Mouse (Mus musculus) heart, adult 2 months (tissue): Measurements from ENCODE around the gene BC049762. TPM values are rescaled to one million over a fixed set of nuclear protein-coding genes. Genes with fewer than 3 reads are reported as not detected.

Experiments
- DNase-seq, 2 experiments: peaks; one replicate each; pipeline ENCODE4 v3.0.0; 2021
- H3K27ac ChIP-seq: fragments of 200-600 bp; 2 replicates; pipeline ENCODE4 v1.8.1; 2022
- H3K27me3 ChIP-seq: fragments of 200-500 bp; 2 replicates; pipeline ENCODE4 v1.6.1; 2012; ENCODE audit warnings: mild to moderate bottlenecking, low read length, inconsistent platforms, mixed read lengths; ENCODE audit not compliant: control insufficient read depth, insufficient read depth
- H3K36me3 ChIP-seq: fragments of 200-500 bp; 2 replicates; pipeline ENCODE4 v1.6.1; 2012; ENCODE audit warnings: low read length, inconsistent platforms; ENCODE audit not compliant: control insufficient read depth, insufficient read depth
- H3K4me1 ChIP-seq: fragments of 200-500 bp; 2 replicates; pipeline ENCODE4 v1.6.1; 2011; ENCODE audit warnings: low read length; ENCODE audit not compliant: control insufficient read depth, insufficient read depth
- H3K4me3 ChIP-seq: fragments of 200-600 bp; 2 replicates; pipeline ENCODE4 v1.8.1; 2022
- H3K79me2 ChIP-seq: fragments of 200-500 bp; replicated peaks from 2 replicates; pipeline ENCODE4 v1.6.1; 2012; ENCODE audit warnings: mild to moderate bottlenecking, inconsistent platforms, low read length, moderate library complexity, mixed read lengths; ENCODE audit not compliant: control insufficient read depth, insufficient read depth
- H3K9ac ChIP-seq: fragments of 200-500 bp; 2 replicates; pipeline ENCODE4 v1.6.1; 2012; ENCODE audit warnings: low read depth, mild to moderate bottlenecking, control low read depth, inconsistent platforms, low read length, mixed read lengths
- CTCF ChIP-seq: fragments of 200-600 bp; IDR thresholded peaks from 2 replicates; pipeline ENCODE4 v1.8.1; 2022; ENCODE audit warnings: antibody characterized with exemption, mild to moderate bottlenecking, moderate library complexity
- EP300 ChIP-seq: fragments of 200-500 bp; IDR thresholded peaks from 2 replicates; pipeline ENCODE4 v1.6.1; 2011; ENCODE audit warnings: low read depth, low read length, control low read depth; ENCODE audit not compliant: insufficient read depth
- POLR2A ChIP-seq: fragments of 200-500 bp; IDR thresholded peaks from 2 replicates; pipeline ENCODE4 v1.6.1; 2011; ENCODE audit warnings: mild to moderate bottlenecking, low read depth, low read length, control low read depth; ENCODE audit not compliant: insufficient read depth
- WGBS: fragments of 180-500 bp; shearing (Covaris S2); methylation state at CpG from one replicate; pipeline ENCODE4 v1.1.7; 2018; 5-methylcytosine and 5-hydroxymethylcytosine counted together
- intact Hi-C: fragments of 180-260 bp; cut with DNase I; formaldehyde crosslinking; loops from one replicate; pipeline ENCODE4 v1.15.1; 2025
- polyA plus RNA-seq: library from polyadenylated mRNA; depleted of rRNA; stranded (reverse); fragments of >200 nt; gene quantifications from 2 replicates; pipeline ENCODE4 v1.2.3, GENCODE M21; 2012
- total RNA-seq, 2 experiments: library from RNA; stranded (reverse); gene quantifications; 2 replicates each; pipeline ENCODE4 v1.2.3; 2021

BC049762 gene
- total and polyA plus RNA-seq, 3 experiments = 0.41 to 0.84 TPM; not detected in 1

DNA sequence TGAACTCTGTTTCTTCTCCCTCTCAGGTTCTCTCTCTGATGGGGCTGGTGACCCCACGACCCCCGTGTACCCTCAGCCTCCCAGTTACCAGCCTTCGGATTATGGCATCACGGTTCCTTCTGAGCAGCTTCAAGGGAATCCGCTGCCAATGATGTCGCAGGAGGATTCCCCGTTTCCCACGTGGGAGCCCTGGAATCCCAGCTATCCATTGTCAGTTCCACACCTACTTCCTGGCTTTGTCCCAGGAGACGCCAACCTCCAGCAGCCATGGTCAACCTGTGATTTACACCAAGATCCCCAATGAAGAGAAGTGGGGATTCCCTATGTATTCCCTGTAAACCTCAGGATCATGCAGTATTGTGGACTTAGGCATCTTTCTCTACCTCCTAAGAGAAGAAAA is 28.2 kb downstream of the BC049762 start:
- Histone ChIP-seq H3K36me3 (no peaks in the 10 kb centered on the region), H3K4me3 (no peak overlapping the region), H3K79me2 (no peaks in the 10 kb centered on the region), H3K27ac (no peak overlapping the region), H3K9ac (no peak overlapping the region), H3K4me1 (no peaks in the 10 kb centered on the region), H3K27me3 (no peaks in the 10 kb centered on the region)
- WGBS = 63% methylated on average over 9 of the region's 9 CpGs
- no peak for TF ChIP-seq CTCF
- TF ChIP-seq POLR2A = no peak
- no peak for TF ChIP-seq EP300
- no peak for DNase-seq
- intact Hi-C loops = no loop called here

DNA sequence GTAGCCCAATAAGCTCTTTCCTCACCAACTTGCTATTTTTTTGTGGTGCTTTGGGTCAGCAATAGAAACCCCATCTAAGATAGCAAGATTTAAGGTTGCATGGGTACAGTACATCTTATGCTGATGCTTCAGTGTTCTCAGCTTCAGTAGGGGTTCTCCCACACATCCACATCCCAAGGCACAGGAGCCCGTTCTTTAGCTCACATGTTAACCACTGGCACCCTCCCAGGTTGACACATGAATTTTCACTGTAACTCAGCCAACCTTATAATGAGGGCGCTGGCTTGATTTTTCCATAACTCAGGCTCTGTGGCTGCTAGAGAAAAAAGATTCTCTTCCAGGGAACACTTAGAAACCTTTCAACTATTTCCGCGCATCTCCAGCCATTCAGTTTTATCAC is 35.7 kb downstream of the BC049762 start:
- Histone ChIP-seq H3K9ac (no peak overlapping the region), H3K27me3 (no peaks in the 10 kb centered on the region; the same call in 1 of the 2 replicates), H3K79me2 (no peaks in the 10 kb centered on the region), H3K36me3 (no peaks in the 10 kb centered on the region), H3K4me1 (no peaks in the 10 kb centered on the region), H3K4me3 (no peak overlapping the region), H3K27ac (no peak overlapping the region)
- TF ChIP-seq POLR2A = no peak
- no peak for TF ChIP-seq EP300
- TF ChIP-seq CTCF = no peak
- intact Hi-C loops = no loop called here
- no peak for DNase-seq
- 81% methylated on average over 4 of the region's 4 CpGs for WGBS

DNA sequence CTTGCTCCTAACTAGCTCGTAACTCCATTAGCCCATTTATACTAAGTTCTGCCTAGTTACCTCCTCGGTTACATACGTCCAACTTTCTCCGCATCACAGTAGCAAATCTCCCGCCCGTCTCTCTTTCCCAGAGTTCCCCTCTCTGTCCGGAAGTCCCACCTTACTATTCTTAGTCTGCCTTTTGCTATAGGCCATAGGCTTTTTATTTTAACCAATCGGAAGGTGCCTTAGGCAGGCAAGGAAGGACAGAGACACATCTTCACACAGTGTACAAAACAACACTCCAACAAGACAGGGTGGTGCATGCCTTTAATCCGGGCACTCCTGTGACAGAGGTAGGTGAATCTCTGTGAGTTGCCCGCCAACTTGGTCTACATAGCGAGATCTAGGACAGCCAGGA is 42.5 kb downstream of the BC049762 start, which contains the start of gene Gm12569:
Gene Gm12569, plus strand, starts transcription at position 166 of the 400 bp plus-strand sequence.
- Histone ChIP-seq H3K36me3 (no peaks in the 10 kb centered on the region), H3K4me1 (no peaks in the 10 kb centered on the region), H3K79me2 (no peaks in the 10 kb centered on the region), H3K4me3 (no peak within 1 kb of the TSS), H3K27ac (no peak within 1 kb of the TSS), H3K9ac (no peak within 1 kb of the TSS), H3K27me3 (no peaks in the 10 kb centered on the region; the same call in 1 of the 2 replicates)
- TF ChIP-seq EP300 = no peak
- TF ChIP-seq POLR2A = no peak
- TF ChIP-seq CTCF = no peak
- no peak for DNase-seq
- intact Hi-C loops = no loop called here
- 91% methylated on average over 11 of the region's 11 CpGs for WGBS

DNA sequence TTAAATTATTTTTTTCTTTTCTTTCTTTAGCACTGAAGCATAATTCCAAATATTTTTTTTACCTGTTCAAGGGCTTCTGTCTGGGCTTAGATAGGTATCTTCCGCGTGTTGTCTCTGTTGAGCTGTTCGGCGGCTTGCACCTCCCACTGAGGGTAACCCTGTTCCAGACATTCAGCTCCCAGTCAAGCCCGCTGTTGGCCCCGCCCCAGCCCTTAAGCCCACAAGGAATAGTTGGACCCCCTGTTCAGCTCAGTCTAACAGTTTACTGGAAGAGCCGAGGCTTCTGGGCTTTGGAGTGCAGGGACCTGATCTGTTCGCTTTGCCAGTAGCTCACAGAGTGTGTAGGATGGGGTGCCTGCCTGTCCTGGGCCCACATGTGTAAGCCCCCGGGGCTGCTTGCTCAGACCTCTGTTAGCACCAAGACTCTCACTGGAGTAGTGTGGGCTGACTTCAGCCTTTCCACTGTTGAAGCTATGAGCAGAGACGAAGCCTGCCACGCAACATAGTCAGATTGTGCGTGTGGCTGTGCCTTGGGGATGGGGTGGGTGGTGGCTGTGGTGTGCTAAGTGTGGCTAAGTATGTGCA is 43.4 kb downstream of the BC049762 start:
- Histone ChIP-seq H3K4me3 (no peak overlapping the region), H3K4me1 (no peaks in the 10 kb centered on the region), H3K9ac (no peak overlapping the region), H3K36me3 (no peaks in the 10 kb centered on the region), H3K27me3 (no peaks in the 10 kb centered on the region; the same call in 1 of the 2 replicates), H3K27ac (no peak overlapping the region), H3K79me2 (no peaks in the 10 kb centered on the region)
- DNase-seq = no peak
- 81% methylated on average over 12 of the region's 12 CpGs for WGBS
- intact Hi-C loops = no loop called here
- TF ChIP-seq POLR2A (no peak), EP300 (no peak), CTCF (no peak)

DNA sequence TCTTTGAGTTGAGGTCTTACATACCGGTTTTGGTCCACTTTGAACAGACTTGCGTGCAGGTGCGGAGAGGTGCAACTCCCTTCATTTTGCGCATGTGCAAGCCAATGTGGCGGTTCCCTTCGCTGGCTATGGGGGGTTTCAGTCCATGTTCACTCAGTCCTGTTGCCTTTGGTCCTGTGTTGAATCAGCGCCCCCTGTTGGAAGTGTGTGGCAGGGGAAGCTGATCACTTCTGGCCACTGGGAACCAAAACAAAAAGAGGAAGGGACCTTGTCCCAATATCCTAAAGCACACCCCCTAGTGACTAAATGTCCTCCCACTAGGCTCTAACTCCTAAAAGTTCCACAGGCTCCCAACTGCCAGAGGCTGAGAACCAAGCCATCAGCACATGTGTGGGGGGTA is 48.8 kb downstream of the BC049762 start:
- WGBS = 85% methylated on average over 7 of the region's 7 CpGs
- no peak overlapping the region for H3K9ac ChIP-seq
- no peak for DNase-seq
- TF ChIP-seq POLR2A (no peak), EP300 (no peak), CTCF (no peak)
- no peaks in the 10 kb centered on the region for H3K79me2 ChIP-seq
- H3K36me3 ChIP-seq = no peaks in the 10 kb centered on the region
- no peak overlapping the region for H3K27ac ChIP-seq
- no peak overlapping the region for H3K4me3 ChIP-seq
- H3K4me1 ChIP-seq = no peaks in the 10 kb centered on the region
- intact Hi-C loops = no loop called here
- H3K27me3 ChIP-seq = no peaks in the 10 kb centered on the region

DNA sequence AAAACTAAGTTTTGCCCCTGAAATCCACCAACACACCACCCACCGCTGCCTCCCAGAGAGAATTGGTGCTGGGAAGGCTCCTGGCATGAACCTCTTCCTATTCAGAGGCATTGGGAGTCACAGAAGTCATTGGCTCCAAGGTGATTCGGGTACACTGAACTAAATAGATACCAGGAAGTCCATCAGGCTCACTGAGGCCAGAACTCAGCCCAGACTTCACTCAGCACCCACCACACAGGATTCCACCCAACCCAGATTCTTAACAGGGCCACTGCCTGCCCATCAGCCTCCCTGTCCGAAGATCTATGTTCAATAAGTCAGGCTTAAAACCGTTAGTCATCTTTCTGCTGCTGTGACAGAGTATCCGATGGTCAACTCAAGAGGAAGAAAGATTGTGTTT is 51.4 kb downstream of the BC049762 start:
- Histone ChIP-seq H3K4me3 (no peak overlapping the region), H3K27ac (no peak overlapping the region), H3K4me1 (no peaks in the 10 kb centered on the region), H3K27me3 (no peaks in the 10 kb centered on the region), H3K79me2 (no peaks in the 10 kb centered on the region), H3K36me3 (no peaks in the 10 kb centered on the region), H3K9ac (no peak overlapping the region)
- 84% methylated on average over 5 of the region's 5 CpGs for WGBS
- intact Hi-C loops = no loop called here
- no peak for DNase-seq
- TF ChIP-seq POLR2A = no peak
- no peak for TF ChIP-seq CTCF
- TF ChIP-seq EP300 = no peak
